Mouse (Mus musculus) gastrocnemius, postnatal 36 days (tissue): ENCODE results near the gene Tm9sf4. TPM values are rescaled to one million over a fixed set of nuclear protein-coding genes. Genes with fewer than 3 reads are reported as not detected.
A peak's percentile ranks its signal among the peaks of the same experiment; 100 is the strongest.

ENCODE experiments used
- DNase-seq, 2 experiments: peaks; one replicate each; pipeline ENCODE4 v3.0.0; 2022
- intact Hi-C: fragments of 180-260 bp; cut with DNase I; formaldehyde crosslinking; loops from one replicate; pipeline ENCODE4 v1.15.1; 2025
- total RNA-seq, 2 experiments: library from RNA; stranded (reverse); gene quantifications; 2 replicates each; pipeline ENCODE4 v1.2.3; 2021

The Tm9sf4 gene
- total RNA-seq, 2 experiments from 2014 or later = 27.3 to 31.1 TPM

DNA sequence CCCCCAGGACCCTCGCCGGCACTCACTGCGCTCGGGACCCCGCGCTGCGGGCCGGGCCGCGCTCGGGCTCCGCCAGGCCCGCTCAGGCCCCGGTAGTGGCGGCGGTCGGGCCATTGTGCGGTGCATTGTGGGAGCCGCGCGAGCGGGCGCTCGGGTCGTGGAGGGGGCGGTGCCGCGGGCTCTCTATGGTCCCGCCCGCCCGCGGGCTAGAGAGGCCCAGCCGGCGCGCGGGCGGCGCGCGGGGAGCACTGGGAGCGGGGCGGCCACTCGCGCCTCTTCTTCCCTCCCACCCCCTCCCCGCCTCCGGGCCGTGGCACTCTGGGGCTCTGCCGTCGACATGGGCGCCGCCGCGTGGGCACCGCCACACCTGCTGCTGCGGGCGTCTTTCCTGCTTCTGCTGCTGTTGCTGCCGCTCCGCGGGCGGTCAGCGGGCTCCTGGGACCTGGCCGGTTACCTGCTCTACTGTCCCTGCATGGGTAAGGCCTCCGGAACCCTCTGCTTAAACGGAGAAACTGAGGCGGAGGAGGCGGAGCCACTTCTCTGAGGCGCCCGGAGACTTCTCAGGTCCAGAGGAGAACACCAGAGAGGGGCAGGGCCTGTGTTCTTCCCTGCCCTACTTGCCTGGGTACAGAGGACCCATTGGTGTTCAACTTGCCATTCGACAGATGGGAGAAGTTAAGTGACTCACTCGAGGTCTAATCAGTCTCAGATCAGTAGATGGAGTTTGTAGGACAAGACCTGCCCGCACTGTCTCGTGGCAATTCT lies 80.3 kb downstream of the Tm9sf4 start, which contains the start of the genes Plagl2 and Pofut1:
Plagl2 (minus strand) TSS at position 177 of the 765 bp plus-strand sequence.
Pofut1 (plus strand) TSS at position 284 of the 765 bp plus-strand sequence.
- DNase-seq = peak; percentile 80 to 86
- intact Hi-C loops = loop anchor here (5.0 kb wide), 2 partner anchors 51 to 94 kb away; partner anchors contain the start of gene Kif3b

DNA sequence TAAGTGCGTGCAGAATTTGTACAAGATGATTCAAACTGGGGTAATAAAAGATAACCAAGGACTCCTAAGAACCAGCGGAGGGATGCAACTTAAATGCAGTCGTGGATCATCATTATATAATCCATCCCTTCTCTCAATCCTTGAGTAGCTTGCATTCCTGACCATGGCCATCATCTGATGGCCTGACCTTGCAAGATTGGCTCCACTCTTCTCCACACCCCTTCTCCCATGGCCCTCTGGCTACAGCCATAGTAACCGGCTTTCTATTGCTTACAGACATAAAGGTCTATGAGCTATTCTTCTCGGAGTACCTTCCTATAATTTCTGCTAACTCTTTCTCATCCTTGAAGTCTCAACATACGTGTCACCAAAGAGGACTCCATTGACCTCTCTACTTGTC lies 81.1 kb downstream of the Tm9sf4 start:
- intact Hi-C loops = loop anchor here (5.0 kb wide), 2 partner anchors 50 to 95 kb away; partner anchors contain the start of gene Kif3b
- DNase-seq = no peak

DNA sequence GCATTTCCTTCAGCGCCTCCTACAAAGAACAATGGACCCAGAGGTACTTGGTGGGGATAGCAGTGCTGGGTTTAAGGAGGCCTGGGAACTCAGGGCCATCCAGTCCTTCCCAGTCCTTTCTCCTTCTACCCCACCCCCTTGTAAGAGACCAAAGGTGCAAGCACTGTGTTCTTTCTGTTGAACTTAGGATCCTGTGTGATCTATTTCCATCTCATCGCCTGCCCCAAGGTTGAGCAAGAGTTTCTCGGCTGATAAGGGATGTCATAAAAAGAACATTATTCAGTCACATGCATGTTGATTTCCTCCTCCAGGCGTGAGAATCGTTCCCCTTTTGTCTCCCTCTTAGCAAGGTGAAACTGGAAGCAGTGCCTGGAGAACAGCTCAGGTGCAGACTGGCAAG lies 88.6 kb downstream of the Tm9sf4 start:
- no peak for DNase-seq
- intact Hi-C loops = no loop called here

DNA sequence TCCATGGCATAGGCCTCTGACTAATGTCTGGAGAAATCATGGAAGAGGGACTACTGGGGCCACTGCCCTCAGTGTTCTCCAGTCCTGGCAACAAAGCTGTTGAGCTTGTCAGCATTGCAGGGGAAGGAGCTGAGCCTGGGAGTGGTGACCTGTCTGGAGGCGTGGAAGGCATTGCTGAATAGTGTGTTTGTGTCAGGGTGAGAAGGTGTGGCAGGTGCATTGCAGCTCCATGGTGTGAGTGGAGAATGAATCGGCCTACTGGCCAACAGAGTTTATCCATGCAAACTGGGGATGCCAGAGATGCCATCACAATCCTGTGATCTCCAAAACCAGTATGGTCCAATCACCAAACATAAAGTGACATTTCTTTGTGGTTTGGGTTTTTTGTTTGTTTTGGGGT lies 95.5 kb downstream of the Tm9sf4 start:
- DNase-seq = no peak
- intact Hi-C loops = no loop called here

DNA sequence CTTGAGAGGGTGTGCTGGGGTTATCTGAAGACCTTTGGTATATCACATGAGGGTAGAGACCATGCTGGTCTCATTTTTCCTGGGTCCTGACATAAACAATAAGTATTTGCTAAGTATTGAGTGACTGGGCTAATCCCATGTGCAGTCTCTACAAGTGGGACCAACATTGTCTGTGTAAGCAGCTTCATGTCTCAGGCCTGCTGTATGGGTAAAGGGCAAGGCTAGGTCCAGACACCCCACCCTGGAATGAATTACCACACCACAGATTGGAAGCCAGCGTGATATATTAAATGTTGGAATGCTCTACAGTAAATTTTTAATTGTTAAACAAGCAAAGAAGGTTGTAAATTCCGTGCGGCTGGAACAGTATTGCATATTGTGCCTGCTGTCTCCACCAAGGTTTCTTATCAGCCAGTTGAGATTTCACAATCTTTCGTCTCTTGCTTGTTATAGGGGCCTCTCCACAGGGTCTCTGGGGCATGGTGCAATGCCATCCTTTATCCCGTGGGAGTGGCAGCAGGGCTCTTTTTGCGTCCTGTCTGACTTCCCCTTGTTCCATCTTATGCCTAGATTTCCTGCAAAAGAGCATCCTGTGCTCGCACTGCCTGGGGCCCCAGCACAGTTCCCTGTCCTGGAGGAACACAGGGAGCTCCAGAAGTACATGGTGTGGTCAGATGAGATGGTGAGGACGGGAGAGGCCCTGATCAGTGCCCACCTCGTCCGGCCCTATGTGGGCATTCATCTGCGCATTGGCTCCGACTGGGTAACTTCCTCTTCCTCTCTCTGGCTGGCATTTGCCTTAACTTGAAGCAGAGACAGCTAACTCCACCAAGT lies 98.1 kb downstream of the Tm9sf4 start:
- DNase-seq = no peak
- intact Hi-C loops = no loop called here

Other genes with a start within 250 kb of the Tm9sf4 start
- 100 to 1,000 TPM; 443 to 553 TPM for gene Mylk2, start 250.0 kb upstream of the Tm9sf4 start, total RNA-seq
- 1 to 10 TPM; 1.5 to 2.2 TPM for gene Foxs1, start 228.1 kb upstream of the Tm9sf4 start, total RNA-seq
- 1 to 10 TPM in 1 of 2 experiments, under 1 TPM in 1; 0.20 to 1.1 TPM for gene Dusp15, start 209.6 kb upstream of the Tm9sf4 start, total RNA-seq
- not detected for gene Ttll9, start 198.8 kb upstream of the Tm9sf4 start, total RNA-seq
- gene Pdrg1, start 145.9 kb upstream of the Tm9sf4 start, total RNA-seq = 10 to 100 TPM; 69.5 to 74.1 TPM
- not detected for gene Xkr7, start 129.5 kb upstream of the Tm9sf4 start, total RNA-seq
- 1 to 10 TPM; 4.3 to 4.5 TPM for gene Ccm2l, start 95.3 kb upstream of the Tm9sf4 start, total RNA-seq
- gene Hck, start 52.8 kb upstream of the Tm9sf4 start, total RNA-seq = under 1 TPM; 0.20 to 0.30 TPM
- under 1 TPM; 0.32 to 0.51 TPM for gene Tspyl3, start 64.1 kb downstream of the Tm9sf4 start, total RNA-seq
- gene Plagl2, start 80.1 kb downstream of the Tm9sf4 start, total RNA-seq = 1 to 10 TPM; 2.2 to 3.2 TPM
- gene Pofut1, start 80.2 kb downstream of the Tm9sf4 start, total RNA-seq = 1 to 10 TPM; 9.5 to 9.9 TPM
- gene Kif3b, start 130.1 kb downstream of the Tm9sf4 start, total RNA-seq = 1 to 10 TPM; 2.8 to 3.5 TPM
- 10 to 100 TPM in 1 of 2 experiments, 1 to 10 TPM in 1; 7.2 to 10.8 TPM for gene Asxl1, start 184.5 kb downstream of the Tm9sf4 start, total RNA-seq